In genomic region chr9:99389506-99389905, GRCm38 (mm10) we compare ENCODE assay signal across 24 mouse cellular contexts. TPM values are rescaled to one million over a fixed set of nuclear protein-coding genes. Genes with fewer than 3 reads are reported as not detected.
DNase-seq lines count a peak whose midpoint lies in the region; ATAC-seq and TF ChIP-seq lines count a peak whose summit lies in the region.
"Had no signal": no experiment of that assay in that cellular context is flagged by ENCODE, and none has a peak within 500 bp of the region (broad histone marks: within the 10 kb centered on the region; RNA-seq: fewer than 3 reads in every experiment).

No protein-coding gene starts in this region.

- H3K27me3 ChIP-seq in neural tube, embryonic 15.5 days (replicated peaks) = no peaks in the 10 kb centered on the region
- no peaks in the 10 kb centered on the region for H3K27me3 ChIP-seq in thymus, adult 2 months (ENCODE audit: control insufficient read depth, insufficient read depth, low read length)
- H3K27me3 ChIP-seq in forebrain, embryonic 15.5 days = no peaks in the 10 kb centered on the region
- H3K27me3 ChIP-seq: embryonic facial prominence, embryonic 15.5 days; heart, embryonic 15.5 days; hindbrain, embryonic 15.5 days had no signal

- H3K27ac ChIP-seq in neural tube, embryonic 15.5 days (replicated peaks) = peak overlapping the region; percentile 78; the same call in 1 of the 2 replicates
- no peak overlapping the region for H3K27ac ChIP-seq in thymus, adult 2 months (ENCODE audit: control insufficient read depth, insufficient read depth, low read length)
- no peak overlapping the region for H3K27ac ChIP-seq in forebrain, embryonic 15.5 days (replicated peaks)
- H3K27ac ChIP-seq: embryonic facial prominence, embryonic 15.5 days; forebrain, embryonic 10.5 days; heart, embryonic 15.5 days; hindbrain, embryonic 10.5 days had no signal

- H3K4me2 ChIP-seq in neural tube, embryonic 15.5 days = no peak overlapping the region
- H3K4me2 ChIP-seq in forebrain, embryonic 15.5 days (replicated peaks) = no peak overlapping the region
- H3K4me2 ChIP-seq: embryonic facial prominence, embryonic 15.5 days; heart, embryonic 11.5 days; heart, embryonic 15.5 days; hindbrain, embryonic 15.5 days had no signal

- H3K9me3 ChIP-seq in neural tube, embryonic 15.5 days (replicated peaks) = no peaks in the 10 kb centered on the region
- no peaks in the 10 kb centered on the region for H3K9me3 ChIP-seq in forebrain, embryonic 15.5 days
- H3K9me3 ChIP-seq: embryonic facial prominence, embryonic 15.5 days; forebrain, embryonic 10.5 days; G1E; heart, embryonic 15.5 days; hindbrain, embryonic 10.5 days; hindbrain, embryonic 15.5 days had no signal

- no peak overlapping the region for H3K4me3 ChIP-seq in neural tube, embryonic 15.5 days (replicated peaks)
- no peak overlapping the region for H3K4me3 ChIP-seq in thymus, adult 2 months (ENCODE audit: control insufficient read depth, insufficient read depth, low read length)
- H3K4me3 ChIP-seq in forebrain, embryonic 15.5 days = no peak overlapping the region
- H3K4me3 ChIP-seq: embryonic facial prominence, embryonic 15.5 days; erythroblast, embryonic 14.5 days; forebrain, embryonic 10.5 days; heart, embryonic 15.5 days; hindbrain, embryonic 10.5 days; hindbrain, embryonic 15.5 days had no signal

- H3K4me1 ChIP-seq in neural tube, embryonic 15.5 days = peaks cover 11% of the 10 kb centered on the region
- H3K4me1 ChIP-seq in thymus, adult 2 months (replicated peaks; ENCODE audit: control insufficient read depth, insufficient read depth, low read length) = no peaks in the 10 kb centered on the region
- no peaks in the 10 kb centered on the region for H3K4me1 ChIP-seq in forebrain, embryonic 15.5 days
- H3K4me1 ChIP-seq: embryonic facial prominence, embryonic 15.5 days; heart, embryonic 15.5 days; hindbrain, embryonic 15.5 days had no signal

- TF ChIP-seq CTCF in thymus, adult 2 months (IDR thresholded peaks at IDR 0.05; ENCODE audit: borderline replicate concordance, control insufficient read depth, extremely low read depth, insufficient read depth, low read length, poor library complexity) = no peak

- no peak for TF ChIP-seq POLR2A in thymus, adult 2 months (IDR thresholded peaks at IDR 0.05; ENCODE audit: control insufficient read depth, extremely low read depth, insufficient read depth, low read length, poor library complexity)

- no peak overlapping the region for H3K9ac ChIP-seq in neural tube, embryonic 15.5 days (replicated peaks)
- no peak overlapping the region for H3K9ac ChIP-seq in forebrain, embryonic 15.5 days (replicated peaks)
- H3K9ac ChIP-seq: embryonic facial prominence, embryonic 15.5 days; heart, embryonic 15.5 days; hindbrain, embryonic 15.5 days had no signal

- H3K36me3 ChIP-seq in neural tube, embryonic 15.5 days = peaks cover 39% of the 10 kb centered on the region
- no peaks in the 10 kb centered on the region for H3K36me3 ChIP-seq in thymus, adult 2 months (ENCODE audit: control insufficient read depth, insufficient read depth, low read length)
- peaks cover 20% of the 10 kb centered on the region; the same call in 1 of the 2 replicates for H3K36me3 ChIP-seq in forebrain, embryonic 15.5 days
- H3K36me3 ChIP-seq: G1E had no signal

- ATAC-seq in neural tube, embryonic 15.5 days (ENCODE audit: low FRiP score) = no peak
- no peak for ATAC-seq in forebrain, embryonic 15.5 days (replicated peaks)
- ATAC-seq: activated CD4-positive, CD25-positive, alpha-beta regulatory T cell, adult 4 months; forebrain, embryonic 14.5 days; inflammation-experienced regulatory T-cells, adult 6 months had no signal

- DNase-seq in layer of hippocampus, adult 11-12 months (ENCODE audit: low spot score) = peak; percentile 7
- no peak for DNase-seq in layer of hippocampus, adult 18-20 months (ENCODE audit: low spot score in 2 of 2)
- DNase-seq in neural tube, embryonic 10.5 days (ENCODE audit: extremely low spot score, low spot score) = no peak
- DNase-seq in ZHBTc4 (ENCODE audit: low read depth, low spot score) = peak; percentile 38
- DNase-seq in retina, postnatal 7 days (ENCODE audit: low read depth, low spot score) = peak; percentile 29
- DNase-seq in thymus, adult 2 months = no peak
- DNase-seq: cerebellum, adult 2 months; embryo, embryonic 11 days; gastrocnemius, postnatal 36 days; heart, adult 18-20 months had no signal

- WGBS in neural tube, embryonic 15.5 days = 83% methylated on average over 8 of the region's 8 CpGs
- WGBS in thymus, adult 2 months = 74% methylated on average over 8 of the region's 8 CpGs
- WGBS in forebrain, embryonic 15.5 days = 72% methylated on average over 8 of the region's 8 CpGs

RNA-seq across cellular contexts. Expression of gene Esyt3, which starts 31.1 kb away (rescaled TPM):
- 1 to 10 TPM; 1.6 to 2.4 TPM for total RNA-seq in layer of hippocampus, adult 18-20 months (2021)
- polyA plus RNA-seq in neural tube, embryonic 15.5 days (2015; fragmentation: Nextera tagmentation; extraction: Ambion mirVana) = 0.60 and 0.64 TPM in 2 replicates
- 0.15 and 0.66 TPM in 2 replicates for polyA plus RNA-seq in thymus, adult 2 months (2012; rRNA removed)
- polyA plus RNA-seq in forebrain, embryonic 15.5 days (2015; fragmentation: Nextera tagmentation; extraction: Ambion mirVana) = 0.46 and 0.86 TPM in 2 replicates
- total RNA-seq: gastrocnemius, adult 18-20 months; gastrocnemius, postnatal 36 days had no signal
- polyA plus RNA-seq: erythroblast, embryonic 14.5 days; G1E had no signal

RNA-seq across cellular contexts. Expression of gene Mras, which starts 47.7 kb away (rescaled TPM):
- total RNA-seq in layer of hippocampus, adult 18-20 months (2021) = 100 to 1,000 TPM; 133 to 150 TPM
- polyA plus RNA-seq in neural tube, embryonic 15.5 days (2015; fragmentation: Nextera tagmentation; extraction: Ambion mirVana) = 42.0 and 50.9 TPM in 2 replicates
- polyA plus RNA-seq in thymus, adult 2 months (2012; rRNA removed) = 7.4 and 14.9 TPM in 2 replicates
- polyA plus RNA-seq in forebrain, embryonic 15.5 days (2015; fragmentation: Nextera tagmentation; extraction: Ambion mirVana) = 58.8 and 59.5 TPM in 2 replicates
- polyA plus RNA-seq: activated CD4-positive, CD25-positive, alpha-beta regulatory T cell, adult 4 months; erythroblast, embryonic 14.5 days had no signal

Comparison
In these comparisons a context has a peak if more than half of its experiments do, and no peak if none do; other contexts are left out.
1. DNase-seq: peak in layer of hippocampus, adult 11-12 months (single experiment), ZHBTc4 (single experiment) and retina, postnatal 7 days (single experiment); none in layer of hippocampus, adult 18-20 months (0 of 2), neural tube, embryonic 10.5 days (single experiment) and thymus, adult 2 months (single experiment).